Mouse (Mus musculus) lung, adult 18-20 months (tissue): Measurements from ENCODE around the gene Best3.

Experiments
- DNase-seq, 2 experiments: peaks; one replicate each; pipeline ENCODE4 v3.0.0; 2022; ENCODE audit warnings: mixed read lengths in 2 of 2

The Best3 gene

GRCm38 (mm10) chr10:116986264-116987082, at the start of gene Best3:
Best3 (plus strand) TSS chr10:116986314.
- DNase-seq, result peak in 1 of 2 experiments; percentile 21

GRCm38 (mm10) chr10:116943025-116943424, 43.1 kb upstream of the Best3 start:
- no peak for DNase-seq

- no peak for DNase-seq
Measured at GRCm38 (mm10) chr10:116944144-116944543, 42.0 kb upstream of the Best3 start.

GRCm38 (mm10) chr10:116944940-116945339, 41.2 kb upstream of the Best3 start:
- DNase-seq, result no peak

- no peak for DNase-seq
Measured at GRCm38 (mm10) chr10:116948414-116948813, 37.7 kb upstream of the Best3 start.

- peak; percentile 26 to 50 for DNase-seq
Measured at GRCm38 (mm10) chr10:116949111-116950008, 36.8 kb upstream of the Best3 start.

- peak; percentile 85 to 86 for DNase-seq
Measured at GRCm38 (mm10) chr10:116950009-116950769, 35.9 kb upstream of the Best3 start, which contains the start of gene Rab3ip. Rab3ip (minus strand) TSS chr10:116950769.

GRCm38 (mm10) chr10:116950886-116951285, 35.2 kb upstream of the Best3 start:
- DNase-seq, result no peak

- peak in 1 of 2 experiments; percentile 18 for DNase-seq
Measured at GRCm38 (mm10) chr10:116955191-116955590, 30.9 kb upstream of the Best3 start.

- DNase-seq, result no peak
Measured at GRCm38 (mm10) chr10:116956483-116957158, 29.5 kb upstream of the Best3 start.

- no peak for DNase-seq
Measured at GRCm38 (mm10) chr10:116957867-116958551, 28.1 kb upstream of the Best3 start.

- no peak for DNase-seq
Measured at GRCm38 (mm10) chr10:116962152-116962551, 24.0 kb upstream of the Best3 start.

- no peak for DNase-seq
Measured at GRCm38 (mm10) chr10:116962803-116963202, 23.3 kb upstream of the Best3 start.

- no peak for DNase-seq
Measured at GRCm38 (mm10) chr10:116964084-116964483, 22.0 kb upstream of the Best3 start.

GRCm38 (mm10) chr10:116964571-116964970, 21.5 kb upstream of the Best3 start:
- DNase-seq, result no peak

- DNase-seq, result peak; percentile 47 to 58
Measured at GRCm38 (mm10) chr10:116965297-116965696, 20.8 kb upstream of the Best3 start.

- DNase-seq, result no peak
Measured at GRCm38 (mm10) chr10:116966065-116966464, 20.0 kb upstream of the Best3 start.

- no peak for DNase-seq
Measured at GRCm38 (mm10) chr10:116968741-116969140, 17.4 kb upstream of the Best3 start.

GRCm38 (mm10) chr10:116972509-116972908, 13.6 kb upstream of the Best3 start, which contains the start of gene Gm10271:
Gm10271 (minus strand) TSS chr10:116972609.
- no peak for DNase-seq

GRCm38 (mm10) chr10:116977455-116977854, 8.7 kb upstream of the Best3 start:
- no peak for DNase-seq

GRCm38 (mm10) chr10:116977858-116978257, 8.3 kb upstream of the Best3 start:
- no peak for DNase-seq
